Mouse (Mus musculus) heart, postnatal 25 days (tissue): ENCODE measurements around the gene Gm40460. TPM values are rescaled to one million over a fixed set of nuclear protein-coding genes. Genes with fewer than 3 reads are reported as not detected.

Source experiments
- DNase-seq: peaks from one replicate; pipeline ENCODE4 v3.0.0; 2022; ENCODE audit warnings: low spot score
- intact Hi-C: fragments of 180-260 bp; cut with DNase I; formaldehyde crosslinking; loops from one replicate; pipeline ENCODE4 v1.15.1; 2025
- total RNA-seq, 2 experiments: library from RNA; stranded (reverse); gene quantifications; 2 replicates each; pipeline ENCODE4 v1.2.3; 2021

Gm40460 gene
- total RNA-seq, 2 experiments from 2014 or later: not detected

GRCm38 (mm10) chr7:142198748-142199147 is 42.1 kb downstream of the Gm40460 start:
- no peak for DNase-seq
- intact Hi-C loops: no loop called here

Other genes with a start within 250 kb of the Gm40460 start
- 10 to 100 TPM; 40.2 to 40.7 TPM for gene Mob2, start 180.0 kb downstream of the Gm40460 start, total RNA-seq
- 10 to 100 TPM; 39.7 to 53.5 TPM for gene Dusp8, start 145.2 kb downstream of the Gm40460 start, total RNA-seq
- gene Gm45618, start 120.3 kb downstream of the Gm40460 start, total RNA-seq: not detected
- gene Gm39115, start 105.0 kb downstream of the Gm40460 start, total RNA-seq: not detected
- not detected for gene Gm45337, start 96.5 kb downstream of the Gm40460 start, total RNA-seq
- not detected for gene Gm29735, start 84.0 kb downstream of the Gm40460 start, total RNA-seq
- gene Gm4553, start 75.3 kb downstream of the Gm40460 start, total RNA-seq: not detected
- gene Krtap5-2, start 65.1 kb downstream of the Gm40460 start, total RNA-seq: not detected
- gene Gm10153, start 50.7 kb downstream of the Gm40460 start, total RNA-seq: not detected
- not detected for gene Krtap5-3, start 39.7 kb downstream of the Gm40460 start, total RNA-seq
- not detected for gene Gm7579, start 29.2 kb downstream of the Gm40460 start, total RNA-seq
- not detected for gene Krtap5-5, start 11.1 kb downstream of the Gm40460 start, total RNA-seq
- gene Gm2431, start 17.3 kb upstream of the Gm40460 start, total RNA-seq: not detected
- not detected for gene Gm4559, start 33.3 kb upstream of the Gm40460 start, total RNA-seq
- not detected for gene Krtap5-1, start 56.0 kb upstream of the Gm40460 start, total RNA-seq
- gene Krtap5-4, start 62.5 kb upstream of the Gm40460 start, total RNA-seq: not detected
- gene Ifitm10, start 132.7 kb upstream of the Gm40460 start, total RNA-seq: 1 to 10 TPM; 1.8 to 2.0 TPM
- gene Gm49369, start 141.6 kb upstream of the Gm40460 start, total RNA-seq: 1 to 10 TPM; 3.0 to 4.1 TPM
- gene Ctsd, start 147.0 kb upstream of the Gm40460 start, total RNA-seq: 100 to 1,000 TPM; 692 to 727 TPM
- not detected for gene Syt8, start 193.8 kb upstream of the Gm40460 start, total RNA-seq
- 1 to 10 TPM; 4.4 to 7.1 TPM for gene Tnni2, start 200.7 kb upstream of the Gm40460 start, total RNA-seq
- 10 to 100 TPM; 43.7 to 48.1 TPM for gene Lsp1, start 219.7 kb upstream of the Gm40460 start, total RNA-seq